Mouse (Mus musculus): ENCODE measurements at regions not wholly inside any gene's neighbourhood (a gene's known extent, or its start where the extent isn't known, plus 50 kb on each side); places are given as distances from the start of the nearest gene placed in this dataset.

GRCm38 (mm10) chr8:56832651-56833050, 281.8 kb downstream of the Fbxo8 start:
- no peak overlapping the region for H3K4me3 ChIP-seq (ENCODE audit: low read depth, low read length)
- ATAC-seq: no peak
- H3K4me1 ChIP-seq (ENCODE audit: insufficient read depth): no peaks in the 10 kb centered on the region
- no peaks in the 10 kb centered on the region for H3K9me3 ChIP-seq (ENCODE audit: low read length)
- no peak overlapping the region for H3K27ac ChIP-seq (ENCODE audit: low read depth, low read length)
- no peak overlapping the region for H3K4me2 ChIP-seq (ENCODE audit: low read depth)
- H3K9ac ChIP-seq: no peak overlapping the region
- no peak for DNase-seq
- TF ChIP-seq CTCF (IDR thresholded peaks at IDR 0.05; ENCODE audit: low read depth): no peak
- no peaks in the 10 kb centered on the region for H3K36me3 ChIP-seq (ENCODE audit: insufficient read depth)
- no peaks in the 10 kb centered on the region for H3K27me3 ChIP-seq (ENCODE audit: insufficient read depth, low read length)
- WGBS: 91% methylated on average over 5 of the region's 5 CpGs

- no peak overlapping the region for H3K9ac ChIP-seq
Observed at GRCm38 (mm10) chr8:56833129-56833528, 282.2 kb downstream of the Fbxo8 start.

GRCm38 (mm10) chr8:56883449-56883848, 332.6 kb downstream of the Fbxo8 start:
- no peaks in the 10 kb centered on the region for H3K36me3 ChIP-seq (ENCODE audit: insufficient read depth)
- no peak for TF ChIP-seq CTCF (IDR thresholded peaks at IDR 0.05; ENCODE audit: low read depth)
- H3K27me3 ChIP-seq (ENCODE audit: insufficient read depth, low read length): no peaks in the 10 kb centered on the region
- H3K9ac ChIP-seq: no peak overlapping the region
- DNase-seq (no peak), ATAC-seq (no peak)
- H3K4me1 ChIP-seq (ENCODE audit: insufficient read depth): no peaks in the 10 kb centered on the region
- WGBS: 58% methylated on average over 8 of the region's 8 CpGs
- H3K4me3 ChIP-seq (ENCODE audit: low read depth, low read length): no peak overlapping the region
- no peak overlapping the region for H3K4me2 ChIP-seq (ENCODE audit: low read depth)
- no peak overlapping the region for H3K27ac ChIP-seq (ENCODE audit: low read depth, low read length)
- H3K9me3 ChIP-seq (ENCODE audit: low read length): no peaks in the 10 kb centered on the region

More at GRCm38 (mm10) chr8:56833129-56833528, 282.2 kb downstream of the Fbxo8 start:
- TF ChIP-seq CTCF (IDR thresholded peaks at IDR 0.05; ENCODE audit: low read depth): no peak
- no peaks in the 10 kb centered on the region for H3K9me3 ChIP-seq (ENCODE audit: low read length)
- no peaks in the 10 kb centered on the region for H3K36me3 ChIP-seq (ENCODE audit: insufficient read depth)
- WGBS: 34% methylated on average over 4 of the region's 4 CpGs
- ATAC-seq: no peak
- H3K4me2 ChIP-seq (ENCODE audit: low read depth): no peak overlapping the region
- H3K4me1 ChIP-seq (ENCODE audit: insufficient read depth): no peaks in the 10 kb centered on the region
- DNase-seq: no peak
- H3K27ac ChIP-seq (ENCODE audit: low read depth, low read length): no peak overlapping the region
- no peaks in the 10 kb centered on the region for H3K27me3 ChIP-seq (ENCODE audit: insufficient read depth, low read length)
- no peak overlapping the region for H3K4me3 ChIP-seq (ENCODE audit: low read depth, low read length)

- 18% methylated on average over 1 of the region's 1 CpGs for WGBS
- Histone ChIP-seq H3K9ac (no peak overlapping the region), H3K36me3 (ENCODE audit: insufficient read depth) (no peaks in the 10 kb centered on the region), H3K27ac (ENCODE audit: low read depth, low read length) (no peak overlapping the region), H3K27me3 (ENCODE audit: insufficient read depth, low read length) (no peaks in the 10 kb centered on the region), H3K4me2 (ENCODE audit: low read depth) (no peak overlapping the region), H3K9me3 (ENCODE audit: low read length) (no peaks in the 10 kb centered on the region), H3K4me3 (ENCODE audit: low read depth, low read length) (no peak overlapping the region), H3K4me1 (ENCODE audit: insufficient read depth) (no peaks in the 10 kb centered on the region)
- ATAC-seq (no peak), DNase-seq (peak; percentile 3)
- peak; percentile 54 for TF ChIP-seq CTCF (IDR thresholded peaks at IDR 0.05; ENCODE audit: low read depth)
Observed at GRCm38 (mm10) chr8:56884195-56884594, 333.3 kb downstream of the Fbxo8 start.

GRCm38 (mm10) chr8:56893638-56894037, 342.7 kb downstream of the Fbxo8 start:
- no peak overlapping the region for H3K27ac ChIP-seq (ENCODE audit: low read depth, low read length)
- H3K36me3 ChIP-seq (ENCODE audit: insufficient read depth): no peaks in the 10 kb centered on the region
- H3K9ac ChIP-seq: no peak overlapping the region
- H3K4me1 ChIP-seq (ENCODE audit: insufficient read depth): no peaks in the 10 kb centered on the region
- no peak for TF ChIP-seq CTCF (IDR thresholded peaks at IDR 0.05; ENCODE audit: low read depth)
- no peaks in the 10 kb centered on the region for H3K9me3 ChIP-seq (ENCODE audit: low read length)
- no peaks in the 10 kb centered on the region for H3K27me3 ChIP-seq (ENCODE audit: insufficient read depth, low read length)
- H3K4me2 ChIP-seq (ENCODE audit: low read depth): no peak overlapping the region
- ATAC-seq: no peak
- no peak for DNase-seq
- WGBS: 58% methylated on average over 3 of the region's 3 CpGs
- no peak overlapping the region for H3K4me3 ChIP-seq (ENCODE audit: low read depth, low read length)

- no peak overlapping the region for H3K9ac ChIP-seq
- no peaks in the 10 kb centered on the region for H3K27me3 ChIP-seq (ENCODE audit: insufficient read depth, low read length)
- no peak overlapping the region for H3K4me2 ChIP-seq (ENCODE audit: low read depth)
- H3K4me3 ChIP-seq (ENCODE audit: low read depth, low read length): no peak overlapping the region
- DNase-seq (no peak), ATAC-seq (no peak)
- H3K36me3 ChIP-seq (ENCODE audit: insufficient read depth): no peaks in the 10 kb centered on the region
- WGBS: 87% methylated on average over 5 of the region's 5 CpGs
- H3K4me1 ChIP-seq (ENCODE audit: insufficient read depth): no peaks in the 10 kb centered on the region
- no peaks in the 10 kb centered on the region for H3K9me3 ChIP-seq (ENCODE audit: low read length)
- H3K27ac ChIP-seq (ENCODE audit: low read depth, low read length): no peak overlapping the region
- TF ChIP-seq CTCF (IDR thresholded peaks at IDR 0.05; ENCODE audit: low read depth): no peak
Observed at GRCm38 (mm10) chr8:56915362-56915761, 364.5 kb downstream of the Fbxo8 start.

- H3K9ac ChIP-seq: no peak overlapping the region
Observed at GRCm38 (mm10) chr8:56915989-56916388, 365.1 kb downstream of the Fbxo8 start.

GRCm38 (mm10) chr8:56924724-56925123, 373.8 kb downstream of the Fbxo8 start:
- H3K9me3 ChIP-seq (ENCODE audit: low read length): no peaks in the 10 kb centered on the region
- H3K27ac ChIP-seq (ENCODE audit: low read depth, low read length): no peak overlapping the region
- no peak for DNase-seq
- no peaks in the 10 kb centered on the region for H3K27me3 ChIP-seq (ENCODE audit: insufficient read depth, low read length)
- 41% methylated on average over 1 of the region's 1 CpGs for WGBS
- H3K36me3 ChIP-seq (ENCODE audit: insufficient read depth): no peaks in the 10 kb centered on the region
- ATAC-seq: no peak
- H3K4me1 ChIP-seq (ENCODE audit: insufficient read depth): no peaks in the 10 kb centered on the region
- no peak overlapping the region for H3K9ac ChIP-seq
- no peak overlapping the region for H3K4me2 ChIP-seq (ENCODE audit: low read depth)
- no peak for TF ChIP-seq CTCF (IDR thresholded peaks at IDR 0.05; ENCODE audit: low read depth)
- H3K4me3 ChIP-seq (ENCODE audit: low read depth, low read length): no peak overlapping the region

More at GRCm38 (mm10) chr8:56915989-56916388, 365.1 kb downstream of the Fbxo8 start:
- no peak for TF ChIP-seq CTCF (IDR thresholded peaks at IDR 0.05; ENCODE audit: low read depth)
- ATAC-seq (no peak), DNase-seq (no peak)
- Histone ChIP-seq H3K27ac (ENCODE audit: low read depth, low read length) (no peak overlapping the region), H3K4me3 (ENCODE audit: low read depth, low read length) (no peak overlapping the region), H3K4me1 (ENCODE audit: insufficient read depth) (no peaks in the 10 kb centered on the region), H3K27me3 (ENCODE audit: insufficient read depth, low read length) (no peaks in the 10 kb centered on the region), H3K4me2 (ENCODE audit: low read depth) (no peak overlapping the region), H3K36me3 (ENCODE audit: insufficient read depth) (no peaks in the 10 kb centered on the region), H3K9me3 (ENCODE audit: low read length) (no peaks in the 10 kb centered on the region)
- 89% methylated on average over 5 of the region's 5 CpGs for WGBS
